Mouse (Mus musculus): Measurements from ENCODE around the gene Dusp22.

The Dusp22 gene

GRCm38 (mm10) chr13:30716611-30717010 lies 56.8 kb downstream of the Dusp22 start:
- no peak for DNase-seq

GRCm38 (mm10) chr13:30722601-30723000 lies 62.8 kb downstream of the Dusp22 start:
- DNase-seq = no peak

DNA sequence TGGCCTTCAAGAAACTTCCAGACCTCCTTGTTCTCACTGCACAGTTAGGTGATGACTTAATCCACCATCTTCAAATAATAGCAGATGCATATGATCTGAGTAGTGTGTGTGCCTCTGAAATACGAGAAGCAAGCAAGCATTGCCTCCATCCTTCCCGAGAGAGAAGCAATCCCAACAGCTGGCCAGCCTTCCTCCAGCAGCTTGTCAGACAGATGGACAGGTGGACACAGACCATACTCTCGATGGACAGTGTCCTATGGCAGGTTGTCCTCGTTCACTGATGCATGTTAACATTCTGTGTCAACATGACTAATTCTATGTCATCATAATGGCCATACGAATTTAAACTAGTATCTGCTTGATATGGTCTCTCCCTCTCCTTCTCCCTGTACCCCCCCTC lies 63.5 kb downstream of the Dusp22 start:
- no peak for DNase-seq

DNA sequence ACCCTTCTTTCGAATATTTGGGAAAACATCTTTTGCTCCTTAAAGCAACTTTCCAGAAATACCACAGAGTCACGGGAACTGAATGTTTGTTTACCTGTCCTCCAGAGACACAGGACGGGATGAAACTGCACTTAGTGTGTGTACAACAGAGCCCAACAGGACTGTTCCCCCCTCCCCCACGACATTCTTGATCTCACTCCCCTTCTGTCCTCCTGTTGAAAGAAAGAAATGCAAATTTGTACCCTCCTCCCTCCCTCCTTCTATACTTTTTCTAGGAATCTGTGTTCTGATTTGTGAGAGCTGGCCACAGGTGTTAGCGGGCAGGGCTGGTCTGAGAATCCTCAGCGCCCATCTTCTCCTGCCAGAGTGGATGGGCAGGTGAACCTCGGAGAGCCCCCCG lies 64.1 kb downstream of the Dusp22 start:
- DNase-seq = no peak

- DNase-seq = no peak
These were observed 65.0 kb downstream of the Dusp22 start for GRCm38 (mm10) chr13:30724691-30725271.

GRCm38 (mm10) chr13:30726879-30727278 lies 67.1 kb downstream of the Dusp22 start:
- no peak for DNase-seq

DNA sequence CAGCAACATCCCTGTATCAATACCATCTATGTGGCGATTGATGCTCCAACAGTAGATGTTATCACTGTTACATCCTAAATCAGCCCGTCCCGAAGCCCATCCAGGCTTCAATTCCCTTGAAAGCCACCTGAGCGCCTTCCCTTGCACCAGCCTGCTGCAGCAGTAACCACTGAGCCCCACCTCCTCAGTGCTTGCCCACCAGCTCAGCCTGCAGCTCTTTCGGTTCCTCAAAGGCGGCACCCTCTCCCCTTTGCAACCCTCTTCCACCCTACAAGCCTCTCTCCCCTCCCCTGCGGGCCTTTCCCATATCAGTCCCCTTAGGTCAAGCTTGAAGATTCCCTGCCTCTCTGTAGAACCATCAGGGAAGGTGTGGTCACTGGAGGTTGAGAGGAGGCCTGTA lies 68.4 kb downstream of the Dusp22 start:
- no peak for DNase-seq

DNA sequence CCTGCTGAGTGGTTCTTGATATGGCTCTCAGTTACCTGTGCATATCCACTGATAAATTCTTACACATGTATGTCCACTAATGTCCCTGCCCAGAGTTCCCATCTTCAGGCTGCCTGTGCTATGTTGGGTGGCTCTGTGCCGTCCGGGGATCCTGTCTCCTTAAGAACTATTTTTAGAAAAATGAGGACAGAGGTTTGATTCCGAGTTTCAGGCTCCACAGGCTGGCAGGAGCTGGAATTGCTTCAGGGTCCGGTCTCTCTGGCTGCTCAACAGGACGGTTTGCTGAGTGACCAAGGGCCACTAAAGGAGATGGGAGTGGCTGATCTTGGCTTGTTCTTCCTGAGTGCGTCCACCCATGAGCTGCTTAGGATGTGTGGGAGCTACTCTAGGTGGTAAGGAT lies 69.4 kb downstream of the Dusp22 start:
- DNase-seq = no peak

- no peak for DNase-seq
These were observed 70.5 kb downstream of the Dusp22 start for GRCm38 (mm10) chr13:30730104-30730793.

DNA sequence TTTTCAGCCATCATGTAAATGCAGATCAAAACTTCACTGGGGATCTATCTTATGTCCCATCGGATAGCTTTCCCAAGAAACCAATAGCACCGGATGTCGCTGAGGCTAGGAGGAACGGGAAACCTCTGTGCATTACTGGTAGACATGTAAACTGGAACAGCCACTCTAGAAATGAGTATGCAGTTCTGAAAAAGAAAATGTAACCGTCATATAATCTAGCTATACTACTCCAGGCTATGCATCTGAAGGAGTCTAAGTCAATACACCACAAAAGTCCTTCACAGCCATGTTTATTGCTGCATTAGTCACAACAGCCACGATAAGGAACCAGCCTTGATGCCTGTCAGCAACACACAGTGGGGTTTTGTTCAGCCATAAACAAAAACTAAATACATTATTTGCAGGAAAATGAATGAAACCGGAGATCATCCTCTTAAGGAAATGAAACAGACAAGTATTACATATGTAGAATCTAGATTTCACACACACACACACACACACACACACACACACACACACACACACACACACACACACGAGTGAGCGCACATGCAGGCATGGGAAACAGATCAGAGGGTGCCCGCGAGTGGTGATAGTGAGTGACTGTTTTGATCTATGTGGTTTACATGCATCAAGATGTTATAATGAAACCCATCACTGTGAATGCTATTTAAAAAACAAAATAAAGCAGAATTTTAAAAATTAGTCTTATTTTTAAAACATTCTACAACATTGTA lies 73.1 kb downstream of the Dusp22 start:
- DNase-seq = peak; percentile 61

- no peak for DNase-seq
These were observed 76.9 kb downstream of the Dusp22 start for GRCm38 (mm10) chr13:30736721-30737120.

- DNase-seq = no peak
These were observed 77.5 kb downstream of the Dusp22 start for GRCm38 (mm10) chr13:30737257-30737656.

DNA sequence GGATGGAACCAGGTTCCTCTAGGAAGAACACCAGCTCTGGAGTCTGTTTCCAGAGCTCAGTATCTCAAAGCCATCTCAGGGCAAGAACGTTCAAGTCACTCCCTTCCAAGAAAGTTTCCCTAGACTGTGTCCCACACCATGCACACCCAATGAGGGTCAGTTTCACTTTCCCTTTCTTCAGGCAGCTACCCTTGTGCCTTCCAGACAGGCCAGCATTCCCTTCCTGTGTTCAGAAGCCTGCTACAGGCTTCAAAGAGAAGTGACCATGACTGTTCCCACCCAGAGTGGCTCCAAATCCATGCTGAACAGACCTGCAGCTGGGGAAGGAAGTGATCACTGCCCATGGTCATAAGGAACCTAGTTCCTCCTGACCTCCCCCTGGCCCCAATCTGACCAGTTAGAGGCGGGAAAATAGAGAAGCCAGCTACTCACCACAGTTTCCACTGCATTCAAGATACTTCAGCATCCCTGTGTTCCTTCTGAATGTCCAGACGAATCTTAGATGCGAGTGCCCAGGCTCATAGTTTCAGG lies 78.6 kb downstream of the Dusp22 start:
- DNase-seq = peak; percentile 3

- DNase-seq = no peak
These were observed 81.4 kb downstream of the Dusp22 start for GRCm38 (mm10) chr13:30741172-30741571.

GRCm38 (mm10) chr13:30742411-30742970 lies 82.7 kb downstream of the Dusp22 start:
- DNase-seq = no peak

DNA sequence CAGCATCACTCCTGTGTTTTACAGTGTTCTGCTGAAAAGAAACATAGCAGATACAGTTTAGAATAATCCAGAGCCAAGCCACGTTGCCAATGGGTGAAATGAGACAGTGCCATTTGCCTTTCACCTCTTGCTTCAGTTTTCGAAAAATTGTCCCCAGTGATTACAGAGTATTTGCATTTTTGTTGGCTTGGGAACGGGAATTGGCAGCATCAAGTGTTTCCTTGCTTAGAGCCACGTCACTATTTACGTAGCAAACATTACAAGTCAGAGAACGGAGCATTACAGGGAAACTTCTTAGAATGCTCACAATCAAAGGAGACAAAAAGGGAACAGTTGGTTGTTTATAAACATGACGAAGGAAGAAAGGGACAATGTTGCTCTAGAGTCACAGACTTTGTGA lies 85.3 kb downstream of the Dusp22 start:
- no peak for DNase-seq

- no peak for DNase-seq
These were observed 87.3 kb downstream of the Dusp22 start for GRCm38 (mm10) chr13:30747068-30747467.

DNA sequence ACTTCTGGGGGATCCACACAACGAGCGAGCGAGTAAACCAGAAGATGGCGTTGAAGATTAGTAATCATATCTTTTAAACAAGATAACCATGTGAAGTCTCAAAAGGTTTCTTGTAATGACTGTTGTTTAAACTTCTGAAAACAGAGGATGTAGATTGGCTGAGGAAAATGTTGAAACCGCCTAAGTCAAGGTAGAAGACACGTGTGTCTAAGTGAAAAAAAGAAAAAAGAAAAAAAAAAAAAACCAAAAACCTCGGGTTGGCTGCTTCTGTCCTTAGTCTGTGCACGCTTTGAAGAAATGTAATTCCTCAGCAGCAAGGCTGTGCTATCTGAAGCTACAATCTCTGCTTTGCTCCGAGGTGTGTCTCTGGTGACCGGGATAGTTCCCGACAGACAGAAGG lies 87.7 kb downstream of the Dusp22 start:
- DNase-seq = no peak

DNA sequence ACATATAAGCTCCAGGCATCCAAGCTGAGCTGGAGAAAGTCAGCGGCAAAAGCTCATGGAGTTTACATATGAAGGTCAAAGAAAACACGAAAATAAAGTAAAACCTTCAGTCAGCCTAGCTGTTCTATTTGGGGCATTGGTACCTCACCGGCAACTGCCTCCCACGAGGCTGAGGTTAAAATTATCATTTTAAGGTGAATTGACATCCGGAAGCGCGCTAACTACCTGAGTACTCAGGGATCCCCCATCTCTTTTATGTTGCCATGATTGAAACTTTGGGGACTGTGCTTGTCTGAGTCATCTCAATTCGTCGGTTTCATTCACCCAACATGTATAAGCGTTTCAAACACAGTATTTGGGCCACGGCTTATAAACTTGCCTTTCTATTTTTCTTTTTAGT lies 88.5 kb downstream of the Dusp22 start:
- DNase-seq = peak; percentile 9

DNA sequence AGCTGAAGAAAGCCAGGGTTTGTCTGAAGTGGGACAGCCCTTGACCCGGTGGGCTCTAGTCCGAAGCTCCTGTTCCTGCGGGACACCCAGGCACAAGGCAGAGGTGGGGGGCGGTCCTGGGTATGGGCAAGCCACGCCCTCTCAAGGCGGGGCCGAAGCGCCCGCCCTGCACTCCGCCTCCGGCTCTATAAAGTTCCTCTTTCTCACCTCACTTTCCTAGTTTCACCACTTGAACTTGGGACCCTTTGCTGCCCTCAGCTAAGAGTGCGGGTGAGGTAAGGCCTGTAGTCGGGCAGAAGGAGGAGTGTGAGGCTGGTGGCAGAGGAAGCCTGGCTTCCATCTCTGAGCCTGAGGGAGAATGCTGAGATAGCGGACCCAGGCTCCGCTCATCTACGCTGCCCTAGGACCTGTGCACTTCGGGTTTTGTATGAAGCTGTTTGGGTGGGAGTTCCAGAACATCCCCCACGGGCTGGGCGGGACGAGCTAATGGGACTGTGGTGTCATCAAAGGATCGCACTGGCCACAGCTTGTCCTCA lies 89.3 kb downstream of the Dusp22 start, which contains the start of gene Irf4:
TSS of gene Irf4 (plus strand) at position 206 of the 536 bp plus-strand sequence.
- DNase-seq = peak; percentile 82

- no peak for DNase-seq
These were observed 89.8 kb downstream of the Dusp22 start for GRCm38 (mm10) chr13:30749557-30750141.

DNA sequence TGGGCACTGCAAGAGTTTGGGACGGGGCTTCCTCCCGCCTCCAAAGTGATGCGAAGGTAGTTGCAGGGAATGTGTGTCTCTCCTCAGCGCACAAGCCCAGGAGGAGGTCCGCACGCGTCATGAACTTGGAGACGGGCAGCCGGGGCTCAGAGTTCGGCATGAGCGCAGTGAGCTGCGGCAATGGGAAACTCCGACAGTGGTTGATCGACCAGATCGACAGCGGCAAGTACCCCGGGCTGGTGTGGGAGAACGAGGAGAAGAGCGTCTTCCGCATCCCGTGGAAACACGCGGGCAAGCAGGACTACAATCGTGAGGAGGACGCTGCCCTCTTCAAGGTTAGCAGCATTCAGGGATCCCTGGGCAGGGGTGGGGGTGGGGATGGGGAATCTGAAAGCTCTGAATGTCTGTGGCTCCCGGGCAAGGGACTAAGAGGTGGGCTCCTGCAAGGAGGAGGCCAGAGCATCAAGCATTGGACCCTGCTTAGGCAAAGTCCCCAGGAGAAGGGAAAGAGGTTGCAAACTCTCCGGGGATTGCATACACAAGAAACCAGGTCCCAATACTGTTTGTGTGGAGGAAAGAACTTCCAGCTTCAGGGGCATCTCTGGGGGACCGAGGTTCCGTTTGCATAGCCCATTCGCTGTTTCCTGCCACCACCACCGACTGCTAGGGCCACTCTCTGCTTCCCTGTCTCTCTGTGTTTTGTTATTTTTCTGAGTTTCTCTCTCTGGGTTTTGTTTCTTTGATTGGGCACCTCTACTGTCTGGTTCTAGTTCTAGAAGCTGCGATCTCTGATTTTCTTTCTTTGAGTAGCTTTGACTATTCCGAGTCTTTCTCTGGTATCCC lies 90.9 kb downstream of the Dusp22 start:
- DNase-seq = peak; percentile 53

All from thymus, postnatal 4 days (tissue).